Mouse (Mus musculus) T-helper 1 cell (primary cell): ENCODE results near the gene Stard9.

Source experiments
- in situ Hi-C: fragments of 300-600 bp; cut with MboI, MseI; formaldehyde crosslinking; loops from one replicate; pipeline ENCODE4 v1.15.1; 2025; ENCODE audit warnings: high pct_unique_total_duplicates

The Stard9 gene

DNA sequence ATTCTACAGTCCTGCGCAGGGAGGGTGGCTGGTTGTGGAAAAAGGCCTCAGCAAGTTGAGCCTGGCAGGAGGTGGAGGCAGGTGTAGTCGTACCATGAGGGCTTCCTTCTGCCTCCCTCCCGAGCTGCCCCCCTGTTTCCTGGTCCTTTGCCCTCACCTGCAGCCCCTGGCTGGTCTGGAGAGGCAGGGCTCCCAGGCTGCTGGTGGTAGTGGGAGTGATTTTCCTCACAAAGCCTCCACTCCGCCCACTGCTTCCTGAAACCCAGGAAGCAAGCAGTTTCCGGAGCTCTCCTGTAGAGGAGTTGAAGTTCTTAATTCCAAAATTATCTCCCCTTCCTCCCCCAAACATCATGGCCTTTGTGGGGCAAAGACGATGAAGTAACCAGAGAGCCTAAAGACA lies 95.3 kb downstream of the Stard9 start:
- in situ Hi-C loops, result no loop called here

- in situ Hi-C loops, result no loop called here
Observed at GRCm38 (mm10) chr2:120729775-120730585, 101.1 kb downstream of the Stard9 start.

- in situ Hi-C loops, result no loop called here
Observed at GRCm38 (mm10) chr2:120730639-120731166, 101.8 kb downstream of the Stard9 start.

DNA sequence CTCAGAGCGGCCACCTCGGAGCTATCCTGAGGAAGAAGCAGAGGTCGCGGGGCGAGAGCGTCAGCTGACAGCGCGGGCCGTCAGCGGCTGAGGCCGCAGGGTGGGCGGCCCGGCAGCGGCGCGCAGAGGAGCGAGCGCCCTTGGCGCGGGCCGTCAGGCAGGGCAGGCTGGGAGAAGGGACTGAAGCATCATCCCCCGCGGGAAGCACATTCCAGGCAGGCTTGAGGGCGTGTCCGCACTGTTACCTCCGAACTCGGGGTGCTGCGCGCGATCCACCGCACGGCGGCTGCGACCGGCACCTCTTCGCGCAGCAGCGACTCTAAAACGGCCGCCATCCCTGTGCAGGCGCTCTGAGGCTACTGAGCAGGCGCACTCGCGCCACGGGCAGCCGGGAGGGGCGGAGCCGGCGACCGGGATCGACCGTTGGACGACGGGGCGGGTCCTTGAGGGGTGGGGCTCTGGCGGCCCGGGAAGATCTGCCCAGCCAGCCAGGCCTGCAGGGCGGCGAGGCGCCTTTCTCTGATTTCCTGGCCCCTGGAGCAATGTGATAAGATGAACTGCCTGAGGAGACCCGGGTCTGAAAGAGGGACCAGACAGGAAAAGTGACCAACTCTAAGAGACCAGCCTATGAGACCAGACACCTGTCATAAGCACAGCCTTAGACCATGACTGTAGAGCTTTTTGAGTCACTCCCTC lies 102.4 kb downstream of the Stard9 start:
- in situ Hi-C loops, result no loop called here

DNA sequence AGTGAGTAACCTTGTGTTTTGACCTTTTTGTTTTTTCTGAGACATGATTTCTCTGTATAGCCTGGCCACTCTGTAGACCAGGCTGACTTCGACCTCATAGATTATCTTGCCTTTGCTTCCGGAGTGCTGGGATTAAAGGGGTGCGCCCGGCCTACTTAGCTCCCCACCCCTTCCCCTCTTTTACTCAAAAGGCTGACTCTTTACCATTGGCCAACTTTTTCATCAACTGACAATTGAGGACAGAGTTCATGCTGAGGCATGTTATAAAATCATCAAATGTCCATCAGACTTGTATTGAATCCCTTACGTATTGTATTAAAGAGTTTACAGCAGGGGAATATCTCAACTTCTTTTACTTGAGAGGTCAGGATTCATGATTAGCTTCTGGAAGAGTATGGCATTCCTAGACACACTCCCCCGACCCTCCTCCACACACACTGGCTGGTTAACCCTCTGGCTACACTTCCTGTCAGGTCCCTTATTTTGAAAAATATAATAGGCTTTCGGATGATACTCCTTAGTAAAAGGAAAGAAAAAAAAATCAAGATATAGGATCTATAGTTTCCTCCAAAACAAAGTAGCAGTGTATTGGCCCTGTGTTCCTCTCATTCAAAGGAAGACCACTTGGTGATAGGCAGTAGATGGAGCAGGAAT lies 103.1 kb downstream of the Stard9 start:
- in situ Hi-C loops, result no loop called here

DNA sequence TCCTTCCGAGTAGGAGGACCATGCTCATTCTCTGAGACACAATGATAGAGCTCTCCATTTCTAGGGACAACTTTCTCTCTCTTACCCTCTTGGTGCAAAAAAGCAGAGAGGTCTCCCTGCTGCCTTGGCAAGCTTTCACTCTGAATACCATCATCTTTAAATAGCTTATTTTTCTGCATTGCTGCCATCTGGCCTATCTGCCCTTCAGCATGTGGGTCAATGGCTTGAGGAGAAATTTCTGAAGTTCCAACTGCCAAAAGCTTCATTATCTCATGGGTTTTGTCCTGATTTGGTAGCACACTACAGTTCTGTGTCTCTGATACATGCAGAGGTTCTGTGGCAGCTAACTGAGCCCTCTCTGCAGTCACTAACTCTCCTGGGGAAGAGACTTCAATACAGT lies 116.6 kb downstream of the Stard9 start:
- in situ Hi-C loops, result no loop called here

GRCm38 (mm10) chr2:120748041-120748440 lies 119.1 kb downstream of the Stard9 start:
- in situ Hi-C loops, result no loop called here

DNA sequence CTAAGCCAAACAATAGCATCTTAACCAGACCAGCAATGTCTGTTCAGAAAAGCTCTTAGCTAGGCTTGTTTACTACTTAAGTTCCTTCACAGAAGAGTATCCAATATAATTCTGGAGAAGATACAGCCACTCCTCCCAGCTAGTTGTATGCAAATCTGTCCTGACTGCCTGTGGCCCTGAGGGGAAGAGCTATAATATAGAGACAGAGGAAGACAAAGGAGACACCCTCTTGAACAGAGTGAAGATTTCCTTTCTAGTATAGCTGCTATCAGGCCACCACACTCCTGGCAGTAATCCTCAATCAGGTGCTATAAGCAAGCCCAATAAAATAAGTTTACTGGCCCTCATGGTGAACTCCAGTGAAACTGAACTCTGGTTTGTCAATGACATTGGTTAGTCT lies 133.0 kb downstream of the Stard9 start:
- in situ Hi-C loops, result no loop called here

- in situ Hi-C loops, result no loop called here
Observed at GRCm38 (mm10) chr2:120770265-120770935, 141.5 kb downstream of the Stard9 start.
